25 mouse cellular contexts compared by ENCODE assay signal in the genomic region with DNA sequence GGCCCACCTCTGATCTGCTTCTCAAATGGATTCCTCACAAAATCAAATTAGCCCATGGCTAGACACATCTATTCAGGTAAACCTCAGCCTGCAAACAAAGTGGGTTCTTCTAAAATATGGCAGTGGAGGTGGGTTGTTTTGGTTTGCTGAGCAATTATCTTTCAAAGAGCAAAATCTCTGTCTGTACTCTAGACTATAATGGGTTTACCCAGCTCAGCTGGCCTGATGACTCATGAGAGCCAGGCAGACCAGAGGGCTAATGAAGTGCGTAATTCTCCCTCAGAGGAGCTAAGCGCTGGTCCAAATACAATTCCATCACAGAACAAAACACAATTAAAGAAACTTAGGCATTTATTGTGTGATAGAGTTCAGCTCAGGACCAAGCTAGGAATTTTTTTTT.
DNase-seq lines count a peak whose midpoint lies in the region; TF ChIP-seq lines count a peak whose summit lies in the region.
"Had no signal": no experiment of that assay in that cellular context is flagged by ENCODE, and none has a peak within 500 bp of the region (broad histone marks: within the 10 kb centered on the region; RNA-seq: fewer than 3 reads in every experiment).

No protein-coding gene starts in this region.

- peak; percentile 15 for DNase-seq in adrenal gland, postnatal 10 days
- DNase-seq in adrenal gland, adult 18-20 months (ENCODE audit: low spot score in 2 of 2), result no peak
- DNase-seq in layer of hippocampus, adult 2 months (ENCODE audit: low spot score in 2 of 2), result no peak
- no peak for DNase-seq in layer of hippocampus, adult 9-10 months (ENCODE audit: low spot score)
- peak; percentile 50 for DNase-seq in brain, embryonic 14.5 days (ENCODE audit: low read depth)
- DNase-seq in heart, postnatal 25 days (ENCODE audit: low spot score), result no peak
- DNase-seq in kidney, postnatal 14 days, result no peak
- no peak for DNase-seq in left cerebral cortex, adult 18-20 months (ENCODE audit: low spot score in 2 of 2)
- DNase-seq: cerebellum, adult 8-10 months; cerebellum, postnatal 25 days; heart, postnatal 36 days; kidney, adult 8-10 months; kidney, postnatal 10 days; right cerebral cortex, postnatal 25 days; thymus, postnatal 14 days had no signal

- H3K4me3 ChIP-seq in layer of hippocampus, adult 2 months, result no peak overlapping the region
- H3K4me3 ChIP-seq: embryonic facial prominence, embryonic 10.5 days; embryonic facial prominence, embryonic 15.5 days; forebrain, embryonic 13.5 days; hindbrain, embryonic 12.5 days; limb, embryonic 13.5 days; lung, embryonic 15.5 days; midbrain, embryonic 10.5 days; midbrain, embryonic 15.5 days; neural tube, embryonic 12.5 days; stomach, embryonic 15.5 days had no signal

- no peak for TF ChIP-seq POLR2A in brain, embryonic 14.5 days (IDR thresholded peaks at IDR 0.05; ENCODE audit: borderline replicate concordance, extremely low read depth, insufficient read depth, insufficient read length, poor library complexity, severe bottlenecking)

- intact Hi-C loops in heart, postnatal 25 days (cut with DNase I), result no loop called here

- H3K27ac ChIP-seq in layer of hippocampus, adult 2 months, result peak overlapping the region; percentile 72; the same call in 1 of the 2 replicates
- H3K27ac ChIP-seq: embryonic facial prominence, embryonic 10.5 days; embryonic facial prominence, embryonic 15.5 days; forebrain, embryonic 13.5 days; hindbrain, embryonic 12.5 days; limb, embryonic 13.5 days; lung, embryonic 15.5 days; midbrain, embryonic 15.5 days; neural tube, embryonic 12.5 days; stomach, embryonic 15.5 days had no signal

- no peak for TF ChIP-seq CTCF in layer of hippocampus, adult 2 months (conservative IDR thresholded peaks at IDR 0.05)
- TF ChIP-seq CTCF in brain, embryonic 14.5 days (IDR thresholded peaks at IDR 0.05; ENCODE audit: borderline replicate concordance, extremely low read depth, insufficient read depth, insufficient read length), result no peak

Comparison
In these comparisons a context has a peak if more than half of its experiments do, and no peak if none do; other contexts are left out.
1. DNase-seq: peak in adrenal gland, postnatal 10 days (single experiment) and brain, embryonic 14.5 days (single experiment); none in adrenal gland, adult 18-20 months (0 of 2), layer of hippocampus, adult 2 months (0 of 2), layer of hippocampus, adult 9-10 months (single experiment), heart, postnatal 25 days (single experiment), kidney, postnatal 14 days (single experiment) and left cerebral cortex, adult 18-20 months (0 of 2).